Mouse (Mus musculus) kidney, adult 2 months (tissue): ENCODE measurements around the gene Arid1b.

ENCODE experiments used
- CTCF ChIP-seq: fragments of 200-500 bp; conservative IDR thresholded peaks from 2 replicates; pipeline ENCODE4 v1.5.1; 2011; ENCODE audit warnings: low read depth, mild to moderate bottlenecking, control low read depth, low read length, moderate library complexity, mixed read lengths; ENCODE audit not compliant: insufficient read depth, insufficient read length
- POLR2A ChIP-seq: fragments of 200-500 bp; IDR thresholded peaks from one replicate; pipeline ENCODE4 v1.6.1; 2011; ENCODE audit warnings: low read depth, low read length, control low read depth

DNA sequence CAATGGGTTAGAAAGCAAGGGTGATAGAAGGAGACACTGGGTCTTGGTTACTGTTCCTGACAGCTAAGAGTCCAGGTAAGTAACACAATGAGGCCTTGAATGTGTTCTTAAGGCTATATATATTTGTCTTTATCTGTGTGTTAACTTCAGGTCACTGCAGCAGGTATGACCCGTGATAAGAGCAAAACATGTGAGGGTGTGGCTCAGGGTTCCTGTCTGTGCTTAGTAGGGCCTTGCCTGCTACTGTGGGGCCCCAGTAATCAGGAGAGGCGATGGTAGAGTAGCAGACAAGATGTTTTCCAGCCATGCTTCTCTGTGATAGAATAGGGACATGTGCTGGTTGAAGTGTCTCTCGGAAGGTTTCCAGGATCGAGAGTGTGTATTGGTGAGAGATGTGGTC is 118.0 kb downstream of the Arid1b start:
- TF ChIP-seq CTCF (no peak), POLR2A (no peak)
